Mouse (Mus musculus): ENCODE data around the gene 1700092M07Rik. TPM values are rescaled to one million over a fixed set of nuclear protein-coding genes. Genes with fewer than 3 reads are reported as not detected.

The 1700092M07Rik gene
- polyA plus RNA-seq, 1 experiment from 2014 or later, result 2.8 TPM

GRCm38 (mm10) chr19:8790171-8790570 lies 49.7 kb downstream of the 1700092M07Rik start:
- Histone ChIP-seq H3K36me3 (replicated peaks) (peaks cover 37% of the 10 kb centered on the region), H3K9me3 (no peaks in the 10 kb centered on the region), H3K4me3 (replicated peaks) (no peak overlapping the region), H3K27me3 (no peaks in the 10 kb centered on the region), H3K27ac (no peak overlapping the region), H3K9ac (no peak overlapping the region), H3K4me1 (peaks cover 17% of the 10 kb centered on the region), H3K4me2 (no peak overlapping the region)
- WGBS, result 85% methylated on average over 7 of the region's 7 CpGs
- no peak for ATAC-seq (ENCODE audit: low FRiP score)

Small RNA genes within 50 kb of the gene (microRNA-seq; reads per million reads assigned to microRNA genes)
- not detected for gene Mir6992

Other genes starting within 250 kb of the 1700092M07Rik start
- gene Slc22a8, start 149.5 kb upstream of the 1700092M07Rik start, polyA plus RNA-seq (2016; fragmentation: Nextera tagmentation; extraction: Ambion mirVana), result 0.28 and 0.40 TPM in 2 replicates
- gene Slc22a6, start 122.7 kb upstream of the 1700092M07Rik start, polyA plus RNA-seq (2016; fragmentation: Nextera tagmentation; extraction: Ambion mirVana), result 0.70 and 0.87 TPM in 2 replicates
- gene Chrm1, start 76.9 kb upstream of the 1700092M07Rik start, polyA plus RNA-seq (2016; fragmentation: Nextera tagmentation; extraction: Ambion mirVana), result 0.10 and 0.27 TPM in 2 replicates
- gene Slc3a2, start 17.3 kb upstream of the 1700092M07Rik start, polyA plus RNA-seq (2016; fragmentation: Nextera tagmentation; extraction: Ambion mirVana), result 140 and 143 TPM in 2 replicates
- gene Wdr74, start 4.9 kb upstream of the 1700092M07Rik start, polyA plus RNA-seq (2016; fragmentation: Nextera tagmentation; extraction: Ambion mirVana), result 83.7 and 85.9 TPM in 2 replicates
- gene Stx5a, start 695 bp downstream of the 1700092M07Rik start, polyA plus RNA-seq (2016; fragmentation: Nextera tagmentation; extraction: Ambion mirVana), result 108 and 114 TPM in 2 replicates
- gene Nxf1, start 16.4 kb downstream of the 1700092M07Rik start, polyA plus RNA-seq (2016; fragmentation: Nextera tagmentation; extraction: Ambion mirVana), result 206 and 225 TPM in 2 replicates
- 203 and 210 TPM in 2 replicates for gene Tmem223, start 30.3 kb downstream of the 1700092M07Rik start, polyA plus RNA-seq (2016; fragmentation: Nextera tagmentation; extraction: Ambion mirVana)
- gene Tmem179b, start 33.7 kb downstream of the 1700092M07Rik start, polyA plus RNA-seq (2016; fragmentation: Nextera tagmentation; extraction: Ambion mirVana), result 34.4 and 36.9 TPM in 2 replicates
- 35.9 and 41.5 TPM in 2 replicates for gene Taf6l, start 45.7 kb downstream of the 1700092M07Rik start, polyA plus RNA-seq (2016; fragmentation: Nextera tagmentation; extraction: Ambion mirVana)
- gene Polr2g, start 57.9 kb downstream of the 1700092M07Rik start, polyA plus RNA-seq (2016; fragmentation: Nextera tagmentation; extraction: Ambion mirVana), result 158 and 161 TPM in 2 replicates
- gene Zbtb3, start 61.8 kb downstream of the 1700092M07Rik start, polyA plus RNA-seq (2016; fragmentation: Nextera tagmentation; extraction: Ambion mirVana), result 6.6 and 7.9 TPM in 2 replicates
- 78.7 and 83.9 TPM in 2 replicates for gene Ttc9c, start 78.6 kb downstream of the 1700092M07Rik start, polyA plus RNA-seq (2016; fragmentation: Nextera tagmentation; extraction: Ambion mirVana)
- gene Hnrnpul2, start 79.3 kb downstream of the 1700092M07Rik start, polyA plus RNA-seq (2016; fragmentation: Nextera tagmentation; extraction: Ambion mirVana), result 7.2 and 7.8 TPM in 2 replicates
- gene AC129217.1, start 89.1 kb downstream of the 1700092M07Rik start, polyA plus RNA-seq (2016; fragmentation: Nextera tagmentation; extraction: Ambion mirVana), result not detected in 2 replicates
- gene Bscl2, start 96.7 kb downstream of the 1700092M07Rik start, polyA plus RNA-seq (2016; fragmentation: Nextera tagmentation; extraction: Ambion mirVana), result 57.5 and 62.9 TPM in 2 replicates
- 131 and 139 TPM in 2 replicates for gene Gng3, start 98.5 kb downstream of the 1700092M07Rik start, polyA plus RNA-seq (2016; fragmentation: Nextera tagmentation; extraction: Ambion mirVana)
- gene Lrrn4cl, start 110.0 kb downstream of the 1700092M07Rik start, polyA plus RNA-seq (2016; fragmentation: Nextera tagmentation; extraction: Ambion mirVana), result 0.26 and 0.60 TPM in 2 replicates
- 178 and 182 TPM in 2 replicates for gene Ubxn1, start 130.8 kb downstream of the 1700092M07Rik start, polyA plus RNA-seq (2016; fragmentation: Nextera tagmentation; extraction: Ambion mirVana)
- gene Uqcc3, start 140.2 kb downstream of the 1700092M07Rik start, polyA plus RNA-seq (2016; fragmentation: Nextera tagmentation; extraction: Ambion mirVana), result 55.2 and 57.3 TPM in 2 replicates
- 104 and 119 TPM in 2 replicates for gene Lbhd1, start 143.0 kb downstream of the 1700092M07Rik start, polyA plus RNA-seq (2016; fragmentation: Nextera tagmentation; extraction: Ambion mirVana)
- gene Gm49403, start 143.2 kb downstream of the 1700092M07Rik start, polyA plus RNA-seq (2016; fragmentation: Nextera tagmentation; extraction: Ambion mirVana), result not detected in 2 replicates
- 91.0 and 104 TPM in 2 replicates for gene 1810009A15Rik, start 148.1 kb downstream of the 1700092M07Rik start, polyA plus RNA-seq (2016; fragmentation: Nextera tagmentation; extraction: Ambion mirVana)
- not detected in 2 replicates for gene Gm49416, start 148.2 kb downstream of the 1700092M07Rik start, polyA plus RNA-seq (2016; fragmentation: Nextera tagmentation; extraction: Ambion mirVana)
- 48.1 and 52.6 TPM in 2 replicates for gene Ints5, start 152.3 kb downstream of the 1700092M07Rik start, polyA plus RNA-seq (2016; fragmentation: Nextera tagmentation; extraction: Ambion mirVana)
- gene Ganab, start 157.4 kb downstream of the 1700092M07Rik start, polyA plus RNA-seq (2016; fragmentation: Nextera tagmentation; extraction: Ambion mirVana), result 106 and 113 TPM in 2 replicates
- gene B3gat3, start 179.7 kb downstream of the 1700092M07Rik start, polyA plus RNA-seq (2016; fragmentation: Nextera tagmentation; extraction: Ambion mirVana), result 64.4 and 64.8 TPM in 2 replicates
- gene Rom1, start 188.6 kb downstream of the 1700092M07Rik start, polyA plus RNA-seq (2016; fragmentation: Nextera tagmentation; extraction: Ambion mirVana), result 1.3 and 2.5 TPM in 2 replicates
- gene Eml3, start 188.8 kb downstream of the 1700092M07Rik start, polyA plus RNA-seq (2016; fragmentation: Nextera tagmentation; extraction: Ambion mirVana), result 13.2 and 13.8 TPM in 2 replicates
- 193 and 206 TPM in 2 replicates for gene Mta2, start 201.2 kb downstream of the 1700092M07Rik start, polyA plus RNA-seq (2016; fragmentation: Nextera tagmentation; extraction: Ambion mirVana)
- 36.9 and 37.0 TPM in 2 replicates for gene Tut1, start 213.1 kb downstream of the 1700092M07Rik start, polyA plus RNA-seq (2016; fragmentation: Nextera tagmentation; extraction: Ambion mirVana)
- gene Eef1g, start 226.3 kb downstream of the 1700092M07Rik start, polyA plus RNA-seq (2016; fragmentation: Nextera tagmentation; extraction: Ambion mirVana), result 365 and 373 TPM in 2 replicates
- 6.4 and 8.5 TPM in 2 replicates for gene Ahnak, start 248.6 kb downstream of the 1700092M07Rik start, polyA plus RNA-seq (2016; fragmentation: Nextera tagmentation; extraction: Ambion mirVana)